Mouse (Mus musculus): ENCODE measurements around the gene Rnasek. TPM values are rescaled to one million over a fixed set of nuclear protein-coding genes. Genes with fewer than 3 reads are reported as not detected.

The Rnasek gene
- polyA plus RNA-seq, 1 experiment from 2014 or later, result 164 TPM

GRCm38 (mm10) chr11:70226602-70226890 lies 13.1 kb downstream of the Rnasek start:
- no peak overlapping the region for H3K27ac ChIP-seq (ENCODE audit: low read length)
- 8% methylated on average over 18 of the region's 18 CpGs for WGBS
- H3K36me3 ChIP-seq (ENCODE audit: control insufficient read depth, insufficient read depth, low read length), result no peaks in the 10 kb centered on the region; the same call in 1 of the 2 replicates
- H3K9ac ChIP-seq (replicated peaks; ENCODE audit: low read depth, low read length), result 0 out of 2 replicates have a peak overlapping the region, but pooled peaks have one; percentile 10
- H3K4me3 ChIP-seq (ENCODE audit: low read depth, low read length), result peak overlapping the region; percentile 11
- peaks cover 11% of the 10 kb centered on the region; the same call in 1 of the 2 replicates for H3K4me1 ChIP-seq (ENCODE audit: control insufficient read depth, insufficient read depth, low read length)
- no peak for ATAC-seq (ENCODE audit: insufficient number of reproducible peaks, insufficient read depth, low FRiP score, low read depth)
- H3K4me2 ChIP-seq (replicated peaks; ENCODE audit: low read depth, low read length), result peak overlapping the region; percentile 53
- H3K27me3 ChIP-seq (ENCODE audit: control insufficient read depth, insufficient read depth, low read length), result peaks cover 19% of the 10 kb centered on the region
- no peaks in the 10 kb centered on the region for H3K9me3 ChIP-seq (ENCODE audit: control insufficient read depth, low read depth, low read length)

DNA sequence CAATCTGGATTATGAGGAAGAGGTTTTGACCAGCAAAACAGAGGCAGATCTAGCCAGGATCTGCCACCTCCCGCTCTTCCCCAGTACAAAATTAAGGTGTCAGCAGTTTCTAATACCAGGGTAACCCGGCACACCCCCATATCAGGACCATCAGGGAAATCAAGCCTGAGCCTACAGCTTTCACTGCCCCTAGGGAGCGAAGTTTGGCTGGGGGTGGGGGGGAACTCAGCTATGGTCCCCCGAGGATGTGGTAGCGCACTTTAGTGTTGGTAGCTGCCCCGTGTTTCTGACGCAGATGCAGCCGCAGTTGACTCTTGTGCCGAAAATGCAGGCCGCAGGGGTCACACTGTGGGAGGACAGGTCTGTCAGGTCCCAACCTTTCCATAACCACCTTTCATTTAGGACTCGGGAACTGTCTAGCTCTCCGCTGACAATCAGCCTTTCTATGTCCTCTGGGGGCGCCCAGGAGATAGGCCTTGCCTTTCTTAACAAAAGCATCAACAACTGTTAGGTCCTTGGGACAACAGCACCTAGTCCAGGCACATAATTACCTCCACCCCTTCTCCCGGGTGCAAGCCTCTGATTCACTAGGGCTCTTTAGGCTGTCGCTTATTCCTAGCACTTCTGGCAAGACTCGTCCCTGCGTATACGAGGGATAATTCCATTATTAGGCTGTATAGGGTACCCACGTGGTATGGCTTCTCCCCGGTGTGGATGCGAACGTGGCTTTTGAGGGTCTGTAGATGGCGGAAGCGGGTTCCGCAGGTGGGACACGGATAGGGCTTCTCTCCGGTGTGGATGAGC lies 13.6 kb downstream of the Rnasek start:
- WGBS, result 22% methylated on average over 27 of the region's 27 CpGs
- Histone ChIP-seq H3K4me2 (replicated peaks; ENCODE audit: low read depth, low read length) (peak overlapping the region; percentile 53), H3K36me3 (ENCODE audit: control insufficient read depth, insufficient read depth, low read length) (no peaks in the 10 kb centered on the region; the same call in 1 of the 2 replicates), H3K9ac (replicated peaks; ENCODE audit: low read depth, low read length) (no peak overlapping the region), H3K27ac (ENCODE audit: low read length) (peak overlapping the region; percentile 10; the same call in 1 of the 2 replicates), H3K4me1 (ENCODE audit: control insufficient read depth, insufficient read depth, low read length) (peaks cover 11% of the 10 kb centered on the region; the same call in 1 of the 2 replicates), H3K9me3 (ENCODE audit: control insufficient read depth, low read depth, low read length) (no peaks in the 10 kb centered on the region), H3K27me3 (ENCODE audit: control insufficient read depth, insufficient read depth, low read length) (peaks cover 19% of the 10 kb centered on the region), H3K4me3 (ENCODE audit: low read depth, low read length) (peak overlapping the region; percentile 11)
- no peak for ATAC-seq (ENCODE audit: insufficient number of reproducible peaks, insufficient read depth, low FRiP score, low read depth)

DNA sequence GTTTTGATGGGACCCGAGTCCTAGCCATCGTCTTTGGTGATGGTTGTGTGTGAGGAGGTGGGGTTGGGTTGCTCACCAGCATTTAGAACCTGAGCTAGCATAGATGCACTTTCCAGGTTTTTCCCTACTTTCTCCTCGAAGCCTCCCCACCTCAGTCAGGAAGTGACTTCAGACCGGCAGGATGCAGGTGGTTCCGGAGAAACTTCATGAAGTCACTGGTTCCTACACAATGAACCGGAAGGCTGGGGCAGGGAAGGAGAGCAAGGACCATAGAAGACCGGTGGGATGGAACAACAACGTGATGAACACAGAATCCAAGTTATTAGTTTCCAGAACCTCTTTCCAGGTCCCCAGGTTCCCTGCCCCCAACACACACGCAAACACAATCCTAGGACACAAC lies 15.9 kb downstream of the Rnasek start:
- Histone ChIP-seq H3K4me2 (replicated peaks; ENCODE audit: low read depth, low read length) (no peak overlapping the region), H3K36me3 (ENCODE audit: control insufficient read depth, insufficient read depth, low read length) (no peaks in the 10 kb centered on the region; the same call in 1 of the 2 replicates), H3K27ac (ENCODE audit: low read length) (0 out of 2 replicates have a peak overlapping the region, but pooled peaks have one; percentile 39)

DNA sequence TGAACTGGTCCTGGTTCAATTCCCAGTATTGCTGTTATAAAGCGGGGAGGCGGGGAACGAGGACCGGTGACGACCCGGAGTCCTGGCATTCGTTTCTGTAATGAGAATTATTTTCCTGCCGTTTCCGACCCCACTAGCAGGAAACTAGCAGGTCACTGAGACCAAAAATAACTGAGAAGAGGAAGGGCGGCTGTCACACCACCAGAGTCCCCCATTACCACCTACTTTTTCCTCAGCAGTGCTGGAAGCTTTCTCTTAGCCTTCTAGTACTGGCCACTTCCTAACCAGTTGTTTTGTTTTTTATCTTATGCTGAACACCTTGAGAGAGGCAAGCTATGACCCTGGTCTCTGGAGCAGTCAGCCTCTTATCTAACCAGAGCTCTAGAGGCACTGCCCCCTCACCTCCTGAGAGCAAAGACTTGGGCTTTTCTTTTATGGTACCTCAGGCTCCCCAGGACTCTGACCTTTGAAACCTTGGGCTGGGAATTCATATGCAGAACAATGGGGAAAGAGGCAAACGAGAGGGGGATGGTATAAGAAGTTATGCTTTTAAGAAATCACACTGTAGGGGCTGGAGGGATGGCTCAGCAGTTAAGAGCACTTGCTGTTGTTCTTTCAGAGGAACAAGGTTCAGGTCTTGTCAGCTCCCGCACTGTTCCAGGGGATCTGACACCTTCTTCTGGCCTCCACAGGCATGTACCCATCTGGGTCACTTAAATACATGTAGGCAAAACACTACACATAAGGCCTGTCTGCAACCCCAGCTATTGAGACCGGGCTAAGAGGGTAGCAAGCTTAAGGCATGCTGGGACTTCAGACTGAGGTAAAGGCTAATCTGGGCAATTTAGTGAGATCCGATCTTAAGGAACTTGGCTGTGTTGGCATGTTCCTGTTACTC lies 17.8 kb downstream of the Rnasek start:
- no peaks in the 10 kb centered on the region; the same call in 1 of the 2 replicates for H3K36me3 ChIP-seq (ENCODE audit: control insufficient read depth, insufficient read depth, low read length)

More for the DNA sequence above, 15.9 kb downstream of the Rnasek start:
- peaks cover 19% of the 10 kb centered on the region for H3K27me3 ChIP-seq (ENCODE audit: control insufficient read depth, insufficient read depth, low read length)
- no peak for ATAC-seq (ENCODE audit: insufficient number of reproducible peaks, insufficient read depth, low FRiP score, low read depth)
- WGBS, result 83% methylated on average over 9 of the region's 9 CpGs
- H3K4me3 ChIP-seq (ENCODE audit: low read depth, low read length), result no peak overlapping the region
- H3K4me1 ChIP-seq (ENCODE audit: control insufficient read depth, insufficient read depth, low read length), result peaks cover 19% of the 10 kb centered on the region; the same call in 1 of the 2 replicates
- no peak overlapping the region for H3K9ac ChIP-seq (replicated peaks; ENCODE audit: low read depth, low read length)
- no peaks in the 10 kb centered on the region for H3K9me3 ChIP-seq (ENCODE audit: control insufficient read depth, low read depth, low read length)

DNA sequence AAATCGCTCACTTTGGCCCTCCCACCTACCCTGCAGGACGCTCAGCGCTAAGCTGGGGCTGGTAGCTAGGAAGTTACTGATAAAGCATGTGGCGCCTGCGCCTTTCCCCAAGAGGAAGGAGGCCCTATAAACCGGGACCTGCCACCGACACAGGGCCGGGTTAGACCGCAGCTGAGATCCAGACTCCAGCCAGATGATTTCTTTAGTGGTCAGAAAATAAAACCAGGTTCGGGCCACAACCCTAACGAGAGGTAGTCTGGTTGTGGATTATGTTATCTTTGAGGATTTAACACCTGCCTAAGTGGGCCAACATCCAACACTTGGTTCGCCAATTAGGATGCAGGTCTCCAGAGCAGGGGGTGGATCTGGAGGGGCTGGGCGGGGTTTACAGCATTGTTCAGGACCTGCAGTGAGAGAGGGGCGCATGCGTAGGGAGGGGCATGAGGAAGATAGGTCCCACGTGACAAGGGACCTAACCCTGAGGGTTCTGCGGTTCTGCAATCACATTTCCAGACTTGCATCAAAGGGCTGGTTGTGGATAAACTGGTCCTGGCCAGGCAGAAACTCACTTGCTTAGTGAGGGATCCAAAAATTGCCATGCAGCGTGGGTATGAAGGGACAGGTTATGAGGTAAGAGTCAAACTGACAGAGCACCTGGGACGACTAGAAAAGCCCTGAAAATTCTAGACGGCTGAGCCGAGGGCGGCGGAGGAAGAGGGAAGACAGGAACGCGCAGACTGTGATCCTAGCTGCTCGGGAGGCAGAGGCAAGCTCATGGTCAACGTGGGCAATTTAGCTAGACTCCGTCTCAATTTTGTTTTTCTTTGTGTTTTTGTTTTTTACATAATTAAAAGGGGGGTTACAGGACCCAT lies 18.7 kb downstream of the Rnasek start, which contains the start of gene Slc16a13:
Gene Slc16a13 (minus strand): TSS at position 334 of the 872 bp plus-strand sequence.
- H3K27ac ChIP-seq (ENCODE audit: low read length), result peak within 1 kb of the TSS; percentile 75; the same call in 1 of the 2 replicates
- H3K27me3 ChIP-seq (ENCODE audit: control insufficient read depth, insufficient read depth, low read length), result peaks cover 4% of the 10 kb centered on the region; the same call in 1 of the 2 replicates
- no peaks in the 10 kb centered on the region for H3K9me3 ChIP-seq (ENCODE audit: control insufficient read depth, low read depth, low read length)
- peak within 1 kb of the TSS; percentile 66 for H3K4me2 ChIP-seq (replicated peaks; ENCODE audit: low read depth, low read length)
- H3K4me3 ChIP-seq (ENCODE audit: low read depth, low read length), result peak within 1 kb of the TSS; percentile 37
- peak; percentile 94 for ATAC-seq (ENCODE audit: insufficient number of reproducible peaks, insufficient read depth, low FRiP score, low read depth)
- H3K36me3 ChIP-seq (ENCODE audit: control insufficient read depth, insufficient read depth, low read length), result no peaks in the 10 kb centered on the region; the same call in 1 of the 2 replicates
- WGBS, result under 1% methylated on average over 28 of the region's 28 CpGs
- H3K9ac ChIP-seq (replicated peaks; ENCODE audit: low read depth, low read length), result peak within 1 kb of the TSS; percentile 57
- 0 out of 2 replicates have a peak, but pooled peaks cover 17% of the 10 kb centered on the region for H3K4me1 ChIP-seq (ENCODE audit: control insufficient read depth, insufficient read depth, low read length)

More for the DNA sequence above, 17.8 kb downstream of the Rnasek start:
- peak overlapping the region; percentile 37 for H3K4me3 ChIP-seq (ENCODE audit: low read depth, low read length)
- H3K27ac ChIP-seq (ENCODE audit: low read length), result peak overlapping the region; percentile 75; the same call in 1 of the 2 replicates
- peaks cover 18% of the 10 kb centered on the region; the same call in 1 of the 2 replicates for H3K4me1 ChIP-seq (ENCODE audit: control insufficient read depth, insufficient read depth, low read length)
- H3K27me3 ChIP-seq (ENCODE audit: control insufficient read depth, insufficient read depth, low read length), result peaks cover 6% of the 10 kb centered on the region; the same call in 1 of the 2 replicates
- peak; percentile 24; the same call in 1 of the 2 replicates for ATAC-seq (ENCODE audit: insufficient number of reproducible peaks, insufficient read depth, low FRiP score, low read depth)
- peak overlapping the region; percentile 32; the same call in 1 of the 2 replicates for H3K9ac ChIP-seq (replicated peaks; ENCODE audit: low read depth, low read length)
- H3K9me3 ChIP-seq (ENCODE audit: control insufficient read depth, low read depth, low read length), result no peaks in the 10 kb centered on the region
- WGBS, result 15% methylated on average over 14 of the region's 14 CpGs
- H3K4me2 ChIP-seq (replicated peaks; ENCODE audit: low read depth, low read length), result peak overlapping the region; percentile 66

DNA sequence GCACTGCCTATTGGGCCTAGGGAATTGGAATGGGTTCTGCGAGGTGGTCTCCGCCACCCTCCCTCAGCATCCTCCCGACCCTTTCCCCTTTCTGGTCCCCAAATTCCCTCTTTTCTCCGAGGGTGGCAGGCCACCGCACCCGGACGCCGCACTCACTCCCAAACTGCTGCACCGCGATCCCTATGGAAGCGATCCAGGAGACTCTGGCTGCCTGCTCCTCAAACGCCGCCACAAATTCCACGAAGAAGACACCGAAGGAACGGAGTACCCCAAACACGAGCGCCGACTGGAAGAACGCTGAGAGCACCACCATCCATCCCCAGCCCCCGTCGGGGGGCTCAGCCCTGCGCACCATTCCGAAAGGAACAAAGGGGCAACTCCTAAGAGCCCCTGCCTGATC lies 19.3 kb downstream of the Rnasek start:
- peak overlapping the region; percentile 64; the same call in 1 of the 2 replicates for H3K27ac ChIP-seq (ENCODE audit: low read length)
- peak overlapping the region; percentile 66 for H3K4me2 ChIP-seq (replicated peaks; ENCODE audit: low read depth, low read length)
- H3K9me3 ChIP-seq (ENCODE audit: control insufficient read depth, low read depth, low read length), result no peaks in the 10 kb centered on the region
- 0 out of 2 replicates have a peak, but pooled peaks cover 17% of the 10 kb centered on the region for H3K4me1 ChIP-seq (ENCODE audit: control insufficient read depth, insufficient read depth, low read length)
- H3K36me3 ChIP-seq (ENCODE audit: control insufficient read depth, insufficient read depth, low read length), result no peaks in the 10 kb centered on the region; the same call in 1 of the 2 replicates
- peak overlapping the region; percentile 37 for H3K4me3 ChIP-seq (ENCODE audit: low read depth, low read length)
- peaks cover 8% of the 10 kb centered on the region; the same call in 1 of the 2 replicates for H3K27me3 ChIP-seq (ENCODE audit: control insufficient read depth, insufficient read depth, low read length)
- H3K9ac ChIP-seq (replicated peaks; ENCODE audit: low read depth, low read length), result peak overlapping the region; percentile 57
- no peak for ATAC-seq (ENCODE audit: insufficient number of reproducible peaks, insufficient read depth, low FRiP score, low read depth)
- WGBS, result 2% methylated on average over 24 of the region's 24 CpGs

DNA sequence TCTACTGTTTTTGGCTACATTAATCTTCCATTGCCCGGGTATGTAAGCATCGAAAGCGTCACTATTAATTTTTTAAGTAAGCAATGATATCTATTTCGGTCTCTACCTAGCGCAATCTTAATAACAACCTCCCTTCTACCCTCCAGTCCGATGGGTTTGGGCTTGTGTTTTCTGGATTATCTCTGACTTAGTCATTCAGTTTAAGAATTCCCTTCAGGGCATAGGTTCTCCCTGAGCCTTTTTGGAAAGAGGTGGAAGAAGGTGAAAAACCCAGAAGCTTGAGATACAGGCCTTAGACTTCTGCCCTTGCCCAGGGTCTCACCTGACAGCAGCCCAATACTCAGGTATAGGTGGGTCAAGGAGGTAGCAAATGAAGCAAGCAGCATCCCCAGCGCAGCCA lies 19.8 kb downstream of the Rnasek start:
- H3K9ac ChIP-seq (replicated peaks; ENCODE audit: low read depth, low read length), result peak overlapping the region; percentile 57
- H3K9me3 ChIP-seq (ENCODE audit: control insufficient read depth, low read depth, low read length), result no peaks in the 10 kb centered on the region
- H3K4me2 ChIP-seq (replicated peaks; ENCODE audit: low read depth, low read length), result peak overlapping the region; percentile 66
- WGBS, result 64% methylated on average over 7 of the region's 7 CpGs
- H3K4me1 ChIP-seq (ENCODE audit: control insufficient read depth, insufficient read depth, low read length), result 0 out of 2 replicates have a peak, but pooled peaks cover 20% of the 10 kb centered on the region
- peak overlapping the region; percentile 37 for H3K4me3 ChIP-seq (ENCODE audit: low read depth, low read length)
- H3K27me3 ChIP-seq (ENCODE audit: control insufficient read depth, insufficient read depth, low read length), result peaks cover 12% of the 10 kb centered on the region
- no peak overlapping the region for H3K27ac ChIP-seq (ENCODE audit: low read length)
- H3K36me3 ChIP-seq (ENCODE audit: control insufficient read depth, insufficient read depth, low read length), result no peaks in the 10 kb centered on the region; the same call in 1 of the 2 replicates
- no peak for ATAC-seq (ENCODE audit: insufficient number of reproducible peaks, insufficient read depth, low FRiP score, low read depth)
